Mouse (Mus musculus) bone marrow, adult 2 months (tissue): ENCODE measurements around the gene Polr2h.

Experiments
- CTCF ChIP-seq: fragments of 200-500 bp; IDR thresholded peaks from 2 replicates; pipeline ENCODE4 v1.5.1; 2011; ENCODE audit warnings: low read length, control low read depth; ENCODE audit not compliant: control insufficient read depth, insufficient read depth
- POLR2A ChIP-seq: fragments of 200-500 bp; IDR thresholded peaks from 2 replicates; pipeline ENCODE4 v1.6.1; 2011; ENCODE audit warnings: low read depth, mild to moderate bottlenecking, control low read depth, low read length, borderline replicate concordance; ENCODE audit not compliant: control insufficient read depth

GRCm38 (mm10) chr16:20732251-20732924 lies 14.9 kb downstream of the Polr2h start:
- TF ChIP-seq POLR2A, result no peak
- TF ChIP-seq CTCF, result no peak
